Mouse (Mus musculus) embryonic facial prominence, embryonic 11.5 days (tissue): Measurements from ENCODE around the gene Rbfox1. TPM values are rescaled to one million over a fixed set of nuclear protein-coding genes. Genes with fewer than 3 reads are reported as not detected.

Experiments
- ATAC-seq: fragments of 200-750 bp; cut with Nextera tagmentation; replicated peaks from 2 replicates; pipeline ENCODE4 v1.8.0; 2017; ENCODE audit warnings: low read depth; ENCODE audit not compliant: insufficient number of reproducible peaks, low FRiP score, low TSS enrichment
- DNase-seq: peaks from one replicate; pipeline ENCODE4 v3.0.0-alpha.2; 2015; ENCODE audit warnings: low spot score
- H3K27ac ChIP-seq: fragments of 300-500 bp; sonication (generic); replicated peaks from 2 replicates; pipeline ENCODE4 v1.5.1; 2014; ENCODE audit warnings: mild to moderate bottlenecking, low read depth, low read length, control low read depth
- H3K27me3 ChIP-seq: fragments of 300-500 bp; sonication (generic); 2 replicates; pipeline ENCODE4 v1.6.1; 2014; ENCODE audit warnings: mild to moderate bottlenecking, low read length, moderate library complexity, mixed read lengths; ENCODE audit not compliant: control insufficient read depth, insufficient read depth
- H3K36me3 ChIP-seq: fragments of 300-500 bp; sonication (generic); replicated peaks from 2 replicates; pipeline ENCODE4 v1.6.1; 2014; ENCODE audit warnings: low read depth, mild to moderate bottlenecking, low read length, moderate library complexity, mixed read lengths; ENCODE audit not compliant: control insufficient read depth, insufficient read depth
- H3K4me1 ChIP-seq: fragments of 300-500 bp; sonication (generic); 2 replicates; pipeline ENCODE4 v1.6.1; 2014; ENCODE audit warnings: low read length, mixed read lengths; ENCODE audit not compliant: control insufficient read depth, insufficient read depth
- H3K4me2 ChIP-seq: fragments of 300-500 bp; sonication (generic); 2 replicates; pipeline ENCODE4 v1.6.1; 2014; ENCODE audit warnings: low read depth, mild to moderate bottlenecking, control low read depth, low read length, moderate library complexity
- H3K4me3 ChIP-seq: fragments of 300-500 bp; sonication (generic); 2 replicates; pipeline ENCODE4 v1.5.1; 2014; ENCODE audit warnings: low read depth, low read length, control low read depth
- H3K9ac ChIP-seq: fragments of 300-500 bp; sonication (generic); replicated peaks from 2 replicates; pipeline ENCODE4 v1.6.1; 2014; ENCODE audit warnings: mild to moderate bottlenecking, control low read depth, low read length
- H3K9me3 ChIP-seq: fragments of 300-500 bp; sonication (generic); replicated peaks from 2 replicates; pipeline ENCODE4 v1.6.1; 2016; ENCODE audit warnings: mild to moderate bottlenecking, low read length, inconsistent platforms, mixed read lengths; ENCODE audit not compliant: control insufficient read depth
- WGBS: fragments of 180-500 bp; shearing (Covaris S2); extraction: QIAGEN DNeasy Blood & Tissue Kit; methylation state at CpG from one replicate; pipeline ENCODE4 v1.1.7; 2014; 5-methylcytosine and 5-hydroxymethylcytosine counted together
- polyA plus RNA-seq: library from polyadenylated mRNA; unstranded; fragments of >200 nt; fragmentation: Nextera tagmentation; extraction: Ambion mirVana; gene quantifications from 2 replicates; pipeline ENCODE4 v1.2.1, GENCODE M21; 2014

Gene Rbfox1
- polyA plus RNA-seq, 1 experiment from 2014 or later: 4.2 TPM

DNA sequence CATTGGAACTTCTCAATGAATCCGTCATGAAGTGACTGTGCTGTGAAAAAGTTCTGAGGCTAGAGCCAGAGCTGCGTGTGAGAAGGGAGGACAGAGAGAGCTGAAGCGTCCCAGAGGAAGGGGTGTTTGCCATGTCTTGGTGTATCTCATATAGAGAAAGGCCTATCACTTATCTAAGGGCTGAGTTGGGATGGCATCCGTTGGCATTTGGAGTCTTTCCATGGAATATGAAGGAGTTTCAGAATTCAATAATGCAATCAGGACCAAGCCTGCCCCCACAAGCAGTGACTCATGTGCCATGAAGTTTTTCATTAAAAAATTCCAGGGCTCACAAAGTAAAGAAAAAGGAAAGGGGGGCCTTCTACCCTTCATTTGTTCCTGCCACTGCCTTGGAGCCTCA is 112.0 kb downstream of the Rbfox1 start:
- ATAC-seq: no peak
- H3K27me3 ChIP-seq: no peaks in the 10 kb centered on the region
- H3K9me3 ChIP-seq: no peaks in the 10 kb centered on the region
- DNase-seq: no peak
- no peak overlapping the region for H3K27ac ChIP-seq
- whole genome bisulfite sequencing: 63% methylated on average over 4 of the region's 4 CpGs
- no peaks in the 10 kb centered on the region for H3K36me3 ChIP-seq
- H3K9ac ChIP-seq: no peak overlapping the region
- H3K4me2 ChIP-seq: no peak overlapping the region
- no peaks in the 10 kb centered on the region for H3K4me1 ChIP-seq
- no peak overlapping the region for H3K4me3 ChIP-seq

- Histone ChIP-seq H3K4me2 (no peak overlapping the region), H3K4me1 (no peaks in the 10 kb centered on the region), H3K27me3 (no peaks in the 10 kb centered on the region), H3K36me3 (no peaks in the 10 kb centered on the region), H3K4me3 (no peak overlapping the region), H3K9me3 (no peaks in the 10 kb centered on the region), H3K27ac (no peak overlapping the region), H3K9ac (no peak overlapping the region)
- no peak for DNase-seq
- no peak for ATAC-seq
- WGBS: 92% methylated on average over 4 of the region's 4 CpGs
Measured at GRCm38 (mm10) chr16:5997651-5998050, 112.5 kb downstream of the Rbfox1 start.

DNA sequence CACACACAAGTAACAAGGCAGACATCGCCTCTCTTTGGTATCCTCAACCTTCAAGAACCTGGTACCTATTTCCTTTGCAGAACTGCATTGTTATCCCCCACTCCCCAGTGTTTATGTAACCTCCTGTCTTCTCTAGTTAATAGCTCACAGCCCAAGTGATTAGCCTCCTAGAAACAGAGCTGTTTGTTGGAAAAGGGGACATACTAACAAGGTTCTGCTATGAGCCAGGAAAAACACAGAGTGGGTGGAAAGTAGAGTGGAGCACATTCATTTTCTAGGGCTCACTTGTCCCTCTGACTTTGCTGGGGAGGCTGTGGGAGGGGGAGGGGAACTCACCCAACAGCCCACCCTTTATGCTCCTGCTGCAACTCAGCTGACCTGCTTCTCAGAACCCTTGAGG is 114.9 kb downstream of the Rbfox1 start:
- no peak overlapping the region for H3K27ac ChIP-seq
- H3K4me2 ChIP-seq: no peak overlapping the region
- no peaks in the 10 kb centered on the region for H3K36me3 ChIP-seq
- no peaks in the 10 kb centered on the region for H3K9me3 ChIP-seq
- no peaks in the 10 kb centered on the region for H3K4me1 ChIP-seq
- WGBS: 40% methylated on average over 1 of the region's 1 CpGs
- DNase-seq (peak; percentile 6), ATAC-seq (no peak)
- H3K4me3 ChIP-seq: no peak overlapping the region
- H3K27me3 ChIP-seq: no peaks in the 10 kb centered on the region
- no peak overlapping the region for H3K9ac ChIP-seq

- H3K27me3 ChIP-seq: no peaks in the 10 kb centered on the region
- ATAC-seq: no peak
- DNase-seq: no peak
- no peak overlapping the region for H3K27ac ChIP-seq
- no peaks in the 10 kb centered on the region for H3K36me3 ChIP-seq
- H3K9me3 ChIP-seq: no peaks in the 10 kb centered on the region
- H3K4me3 ChIP-seq: no peak overlapping the region
- H3K4me1 ChIP-seq: no peaks in the 10 kb centered on the region
- H3K9ac ChIP-seq: no peak overlapping the region
- H3K4me2 ChIP-seq: no peak overlapping the region
Measured at GRCm38 (mm10) chr16:6006996-6007395, 121.8 kb downstream of the Rbfox1 start.

DNA sequence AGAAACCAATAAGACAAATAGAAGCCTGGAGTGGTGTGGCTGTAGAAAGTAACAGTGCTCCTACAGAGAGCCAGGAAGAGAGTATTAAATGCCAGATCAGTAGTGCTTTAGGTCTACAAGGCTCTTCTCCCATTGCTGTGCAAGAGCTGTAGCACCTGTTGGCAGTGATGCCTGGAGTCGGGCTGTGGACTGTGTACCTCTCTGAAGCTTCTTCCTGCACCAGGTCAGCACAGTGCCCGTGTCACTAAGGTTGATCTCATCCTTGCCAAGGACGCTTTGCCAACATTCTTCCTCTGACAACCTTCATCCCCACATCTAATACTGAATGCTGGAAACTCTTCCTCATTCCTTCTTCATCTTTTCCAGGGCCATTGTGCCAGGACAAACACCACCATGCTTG is 127.7 kb downstream of the Rbfox1 start:
- H3K9me3 ChIP-seq: no peaks in the 10 kb centered on the region
- H3K27me3 ChIP-seq: no peaks in the 10 kb centered on the region
- ATAC-seq (no peak), DNase-seq (no peak)
- no peaks in the 10 kb centered on the region for H3K4me1 ChIP-seq
- 86% methylated on average over 3 of the region's 3 CpGs for WGBS
- H3K4me2 ChIP-seq: no peak overlapping the region
- H3K36me3 ChIP-seq: no peaks in the 10 kb centered on the region
- H3K27ac ChIP-seq: no peak overlapping the region
- no peak overlapping the region for H3K4me3 ChIP-seq
- no peak overlapping the region for H3K9ac ChIP-seq

DNA sequence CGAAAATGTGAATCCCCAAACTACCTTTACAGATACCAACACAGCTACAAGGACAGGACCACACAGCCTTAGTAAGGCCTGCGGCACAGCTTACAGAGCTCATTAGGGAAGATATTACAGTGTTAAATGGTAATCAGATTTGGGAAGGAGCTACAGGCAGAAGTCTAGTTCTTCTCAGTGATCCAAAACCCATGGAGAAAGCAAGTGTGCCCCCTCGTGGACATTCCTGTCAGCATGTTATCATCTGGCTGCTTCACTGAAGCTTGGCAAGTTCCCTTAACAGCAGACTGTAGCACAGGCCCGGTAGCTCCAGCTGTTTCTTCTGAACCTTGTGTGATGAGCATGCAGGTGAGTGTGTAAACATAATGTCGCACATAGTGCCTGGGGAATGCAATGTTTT is 133.5 kb downstream of the Rbfox1 start:
- Histone ChIP-seq H3K9ac (no peak overlapping the region), H3K27ac (no peak overlapping the region), H3K36me3 (no peaks in the 10 kb centered on the region), H3K27me3 (no peaks in the 10 kb centered on the region), H3K4me1 (no peaks in the 10 kb centered on the region), H3K4me3 (no peak overlapping the region), H3K4me2 (no peak overlapping the region), H3K9me3 (no peaks in the 10 kb centered on the region)
- DNase-seq (peak; percentile 72), ATAC-seq (no peak)
- 45% methylated on average over 5 of the region's 5 CpGs for WGBS

- Histone ChIP-seq H3K36me3 (no peaks in the 10 kb centered on the region), H3K9ac (no peak overlapping the region), H3K9me3 (no peaks in the 10 kb centered on the region), H3K27me3 (no peaks in the 10 kb centered on the region), H3K4me2 (no peak overlapping the region), H3K4me1 (no peaks in the 10 kb centered on the region), H3K4me3 (no peak overlapping the region), H3K27ac (no peak overlapping the region)
- 32% methylated on average over 1 of the region's 1 CpGs for WGBS
- DNase-seq (no peak), ATAC-seq (no peak)
Measured at GRCm38 (mm10) chr16:6019361-6019760, 134.2 kb downstream of the Rbfox1 start.

- no peak overlapping the region for H3K4me2 ChIP-seq
- H3K4me1 ChIP-seq: no peaks in the 10 kb centered on the region
- no peaks in the 10 kb centered on the region for H3K9me3 ChIP-seq
- H3K36me3 ChIP-seq: no peaks in the 10 kb centered on the region
- no peak overlapping the region for H3K9ac ChIP-seq
- H3K4me3 ChIP-seq: no peak overlapping the region
- H3K27ac ChIP-seq: no peak overlapping the region
- DNase-seq (no peak), ATAC-seq (no peak)
- 95% methylated on average over 1 of the region's 1 CpGs for WGBS
- no peaks in the 10 kb centered on the region for H3K27me3 ChIP-seq
Measured at GRCm38 (mm10) chr16:6031280-6031679, 146.1 kb downstream of the Rbfox1 start.

- ATAC-seq: no peak
- no peaks in the 10 kb centered on the region for H3K27me3 ChIP-seq
- no peak overlapping the region for H3K9ac ChIP-seq
- no peaks in the 10 kb centered on the region for H3K36me3 ChIP-seq
- no peak overlapping the region for H3K4me3 ChIP-seq
- no peak overlapping the region for H3K27ac ChIP-seq
- no peaks in the 10 kb centered on the region for H3K4me1 ChIP-seq
- DNase-seq: no peak
- no peaks in the 10 kb centered on the region for H3K9me3 ChIP-seq
- no peak overlapping the region for H3K4me2 ChIP-seq
- 85% methylated on average over 7 of the region's 7 CpGs for WGBS
Measured at GRCm38 (mm10) chr16:6032563-6032962, 147.4 kb downstream of the Rbfox1 start.
